Mouse (Mus musculus) cerebellum, adult (tissue): Measurements from ENCODE around the gene Llph.
A peak's percentile ranks its signal among the peaks of the same experiment; 100 is the strongest.
"Not testable (repeated sequence)": the region's sequence is repeated elsewhere in the genome, so short reads cannot be mapped to it uniquely, and the experiment has no call there.

ENCODE experiments used
- ATAC-seq: cut with Nextera tagmentation; 2 replicates; pipeline ENCODE4 v1.9.2; 2017; ENCODE audit warnings: mild to moderate bottlenecking, moderate library complexity, mixed read lengths; ENCODE audit not compliant: insufficient number of reproducible peaks, low FRiP score, low TSS enrichment

The Llph gene

DNA sequence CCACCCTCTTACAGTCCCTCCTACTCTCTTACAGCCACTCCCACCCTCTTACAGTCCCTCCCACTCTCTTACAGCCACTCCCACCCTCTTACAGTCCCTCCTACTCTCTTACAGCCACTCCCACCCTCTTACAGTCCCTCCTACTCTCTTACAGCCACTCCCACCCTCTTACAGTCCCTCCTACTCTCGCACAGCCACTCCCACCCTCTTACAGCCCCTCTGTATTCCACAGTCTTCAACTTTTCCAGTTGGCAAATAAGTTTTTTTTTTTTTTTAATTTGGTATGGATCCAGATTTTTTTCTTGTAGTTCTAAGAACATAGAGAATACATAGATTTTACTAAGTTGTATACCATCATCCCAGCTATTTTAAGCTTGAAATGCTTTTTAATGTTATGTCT lies 9.8 kb upstream of the Llph start:
- not testable (repeated sequence) for ATAC-seq

DNA sequence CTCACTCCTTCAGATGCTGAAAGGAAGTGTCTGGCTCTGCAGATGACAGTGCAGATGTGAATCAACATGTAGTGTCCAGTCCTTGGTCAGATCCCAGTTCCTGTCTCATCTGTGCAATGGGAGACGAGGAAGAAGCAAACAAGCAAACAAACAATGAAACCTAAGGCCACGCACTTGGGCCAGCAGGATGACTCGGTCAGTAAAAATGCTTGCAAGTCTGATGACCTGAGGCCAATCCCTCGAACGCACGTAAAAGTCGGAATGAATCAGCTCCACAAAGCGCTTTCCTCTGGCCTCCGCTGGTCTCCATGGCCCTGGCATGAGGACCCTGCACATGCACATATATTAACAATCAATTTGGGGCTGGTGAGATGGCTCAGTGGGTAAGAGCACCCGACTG lies 7.9 kb upstream of the Llph start:
- no peak for ATAC-seq

DNA sequence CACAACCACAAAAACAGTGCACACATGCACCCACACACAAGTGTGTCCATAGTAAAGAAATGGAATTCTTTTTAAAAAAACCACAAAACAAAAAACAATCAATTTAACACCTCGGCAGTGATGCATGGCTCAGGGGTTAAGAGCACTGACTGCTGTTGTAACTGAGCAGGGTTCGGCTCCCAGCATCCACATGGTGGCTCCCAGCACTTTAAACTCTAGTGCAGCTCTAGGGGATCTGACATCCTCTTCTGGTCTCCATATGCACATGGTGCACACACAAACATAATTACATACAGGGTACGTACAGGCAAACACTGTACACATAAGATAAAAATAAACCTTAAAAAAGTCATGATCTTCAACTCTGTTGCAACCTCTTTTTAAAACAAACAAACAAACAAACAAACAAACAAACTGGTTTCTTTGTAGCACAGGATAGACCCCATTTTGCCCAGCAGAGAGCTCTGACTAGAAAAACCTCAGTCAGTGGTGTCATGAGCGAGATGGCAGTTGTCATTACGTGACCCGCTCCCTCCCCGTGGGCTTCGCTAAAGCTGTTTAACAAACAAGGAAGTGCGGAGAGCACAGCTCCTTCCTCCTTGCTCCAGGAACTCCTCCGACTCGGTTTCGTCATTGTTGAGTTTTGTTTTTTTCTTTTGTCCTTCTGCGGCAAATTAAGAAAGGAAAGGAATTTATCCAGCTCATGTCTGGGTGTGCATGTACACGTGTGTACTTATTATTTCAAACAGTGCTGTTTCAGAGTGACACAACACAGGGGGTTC lies 7.1 kb upstream of the Llph start:
- no peak for ATAC-seq

DNA sequence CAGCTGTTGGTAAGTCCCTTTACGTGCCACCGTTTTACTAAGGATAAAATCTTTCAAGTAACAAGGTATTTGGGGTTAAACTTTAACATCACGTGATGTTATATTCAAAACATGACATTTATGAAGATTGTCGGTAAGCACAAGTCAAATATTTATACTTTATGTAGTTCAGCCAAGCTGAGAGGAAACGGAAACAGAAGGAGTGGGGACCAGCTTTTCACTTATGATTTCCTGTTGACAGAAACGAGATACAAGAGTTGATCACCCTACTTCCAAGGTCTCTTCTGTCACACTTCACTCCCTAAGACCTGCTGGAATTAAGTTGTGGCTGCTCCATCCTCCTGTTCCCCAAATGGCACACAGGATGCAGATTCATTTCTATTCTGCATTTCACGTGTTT lies 6.1 kb upstream of the Llph start:
- no peak for ATAC-seq

DNA sequence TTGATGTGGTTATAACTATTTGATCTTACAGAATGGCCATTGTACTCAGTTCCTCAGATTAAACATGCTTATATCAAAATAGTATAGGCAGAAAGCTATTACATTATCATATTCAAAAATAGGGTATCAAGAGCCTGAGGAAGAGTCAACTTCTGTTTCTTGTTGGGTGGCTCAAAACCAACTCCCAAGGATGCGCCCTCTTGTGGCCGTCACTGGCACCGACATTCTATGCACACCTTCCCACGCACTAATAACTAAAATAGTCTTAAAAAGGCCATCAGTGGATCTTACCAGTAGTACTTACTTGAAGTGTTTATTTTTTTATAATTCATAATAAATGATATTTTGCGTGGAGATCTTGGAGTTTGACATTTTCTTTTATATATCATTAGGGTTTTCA lies 4.8 kb downstream of the Llph start:
- ATAC-seq = no peak

DNA sequence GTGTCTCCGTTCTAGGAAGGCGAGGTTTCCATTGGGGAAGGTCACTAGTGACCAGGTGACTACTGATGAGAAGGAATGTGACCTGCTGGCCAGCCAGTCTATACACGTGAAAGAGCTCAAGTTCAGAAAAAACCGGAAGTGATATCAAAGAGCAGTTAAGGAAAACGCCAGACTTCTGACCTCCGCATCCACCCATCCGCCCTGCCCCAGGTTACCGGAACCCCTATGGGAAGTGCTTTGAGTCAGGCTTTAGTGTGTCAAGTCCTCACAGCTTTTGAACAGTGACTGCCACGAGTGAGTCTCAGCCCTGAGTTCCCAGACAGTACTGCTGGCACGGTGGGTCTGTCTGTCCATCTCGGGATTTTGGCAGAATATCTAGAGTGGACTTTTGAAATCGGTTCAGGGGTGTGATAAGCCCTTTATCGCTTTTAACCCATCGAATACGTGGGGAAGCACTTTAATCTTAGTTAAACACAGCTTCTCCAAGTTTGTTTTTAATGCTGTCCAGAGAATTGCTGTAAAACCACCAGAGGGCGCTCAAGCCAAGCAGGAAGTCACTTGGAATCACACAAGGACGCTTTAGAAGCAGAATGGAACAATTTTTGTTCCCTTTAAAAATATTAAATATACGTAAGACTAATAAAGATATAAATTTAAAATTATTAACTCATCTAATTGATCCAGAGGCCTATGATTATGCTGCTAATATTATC lies 6.9 kb downstream of the Llph start:
- ATAC-seq = no peak; the same call in 1 of the 2 replicates

DNA sequence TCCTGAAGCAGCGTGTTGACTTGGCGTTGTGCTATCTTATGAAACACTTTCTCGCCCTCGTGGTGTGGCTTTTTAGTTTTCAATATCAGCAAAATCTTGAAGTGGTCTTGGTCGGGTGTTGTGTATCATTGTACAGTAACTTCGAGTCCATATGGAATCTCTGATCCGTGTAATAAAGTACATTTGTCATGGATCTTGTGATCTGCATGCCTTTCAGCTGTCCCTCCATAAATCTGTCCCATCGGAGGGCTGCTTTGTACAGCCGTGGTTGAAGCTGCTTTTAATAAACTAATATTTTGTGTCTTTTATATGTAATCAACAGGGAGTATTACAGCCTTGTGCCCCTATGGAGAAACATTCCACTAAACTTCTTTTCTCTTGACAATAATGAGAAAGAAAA lies 10.0 kb downstream of the Llph start:
- ATAC-seq = no peak

DNA sequence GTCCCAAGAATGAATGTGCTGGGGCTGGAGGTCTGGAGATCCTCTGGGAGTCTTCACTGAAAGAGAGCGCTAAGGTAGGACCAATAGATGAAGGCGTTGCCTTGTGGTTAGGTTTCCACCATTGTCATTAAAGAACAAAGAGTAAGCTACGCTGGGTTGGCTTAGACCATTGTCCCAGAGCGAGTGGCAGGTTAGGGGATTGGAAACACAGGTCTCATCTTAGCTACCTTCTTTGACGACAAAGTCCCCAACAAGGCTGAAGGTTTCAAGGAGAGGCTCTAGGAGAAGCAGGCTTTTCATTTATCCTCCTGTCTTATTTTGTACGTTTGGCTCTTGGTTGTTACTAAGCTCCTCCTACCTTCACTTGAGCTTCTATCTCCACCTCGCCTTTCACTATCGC lies 11.4 kb downstream of the Llph start:
- ATAC-seq = no peak

DNA sequence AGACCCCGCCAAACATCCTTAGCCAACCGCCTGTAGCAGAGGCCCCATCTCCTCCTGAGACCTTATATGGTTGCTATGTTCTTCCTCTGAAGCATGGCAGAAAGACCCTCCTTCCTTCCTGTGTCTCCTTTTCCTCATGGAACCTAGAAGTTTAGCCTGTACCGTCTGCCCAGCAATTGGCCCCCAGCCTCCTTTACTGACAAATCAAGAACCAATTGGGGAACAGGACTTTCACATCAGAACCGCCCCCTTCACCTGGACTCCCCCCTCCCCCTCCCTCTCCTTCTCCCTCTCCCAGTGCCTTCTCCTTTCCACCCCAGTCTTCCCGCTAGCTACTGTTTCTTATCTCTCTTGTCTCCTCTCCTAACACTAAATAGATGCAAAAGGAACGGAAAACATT lies 12.6 kb downstream of the Llph start:
- ATAC-seq = no peak

DNA sequence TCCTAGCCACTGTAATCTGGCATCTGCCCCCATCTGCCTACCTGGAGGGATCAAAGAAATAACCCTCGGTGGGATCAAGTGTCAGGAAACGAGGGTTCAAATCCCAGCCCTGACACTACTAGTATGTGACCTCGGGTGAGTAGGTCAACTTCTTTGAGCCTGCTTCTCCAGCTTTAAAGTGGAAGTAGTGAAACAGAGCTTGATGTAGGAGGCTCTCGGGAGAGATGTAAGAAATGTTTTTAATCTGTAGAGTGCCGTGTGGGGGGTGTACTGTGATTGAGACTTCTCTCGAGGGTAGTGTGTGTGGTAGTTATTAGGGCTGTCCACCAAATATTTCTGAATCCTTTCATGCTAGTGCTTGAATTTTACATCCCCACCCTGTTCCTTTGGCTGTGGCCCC lies 15.6 kb downstream of the Llph start:
- no peak for ATAC-seq

DNA sequence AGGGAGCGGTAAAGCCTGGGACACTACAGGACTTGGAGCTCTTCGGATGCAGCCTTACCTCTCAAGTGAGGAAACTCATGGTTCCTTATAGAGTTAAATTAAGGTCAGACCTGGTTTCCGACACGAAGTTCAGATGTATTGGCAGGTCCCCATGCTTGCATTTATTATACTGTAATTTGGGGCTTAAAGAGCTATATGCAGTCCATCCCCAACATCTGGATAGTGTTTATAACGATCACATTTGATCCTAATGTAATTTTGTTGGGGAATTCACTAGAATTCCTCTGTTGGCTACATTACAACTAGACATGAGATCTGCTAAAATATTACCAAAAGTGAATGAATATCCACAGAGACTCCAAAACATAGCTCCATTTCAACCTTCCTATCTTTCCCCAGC lies 18.8 kb downstream of the Llph start:
- no peak for ATAC-seq

DNA sequence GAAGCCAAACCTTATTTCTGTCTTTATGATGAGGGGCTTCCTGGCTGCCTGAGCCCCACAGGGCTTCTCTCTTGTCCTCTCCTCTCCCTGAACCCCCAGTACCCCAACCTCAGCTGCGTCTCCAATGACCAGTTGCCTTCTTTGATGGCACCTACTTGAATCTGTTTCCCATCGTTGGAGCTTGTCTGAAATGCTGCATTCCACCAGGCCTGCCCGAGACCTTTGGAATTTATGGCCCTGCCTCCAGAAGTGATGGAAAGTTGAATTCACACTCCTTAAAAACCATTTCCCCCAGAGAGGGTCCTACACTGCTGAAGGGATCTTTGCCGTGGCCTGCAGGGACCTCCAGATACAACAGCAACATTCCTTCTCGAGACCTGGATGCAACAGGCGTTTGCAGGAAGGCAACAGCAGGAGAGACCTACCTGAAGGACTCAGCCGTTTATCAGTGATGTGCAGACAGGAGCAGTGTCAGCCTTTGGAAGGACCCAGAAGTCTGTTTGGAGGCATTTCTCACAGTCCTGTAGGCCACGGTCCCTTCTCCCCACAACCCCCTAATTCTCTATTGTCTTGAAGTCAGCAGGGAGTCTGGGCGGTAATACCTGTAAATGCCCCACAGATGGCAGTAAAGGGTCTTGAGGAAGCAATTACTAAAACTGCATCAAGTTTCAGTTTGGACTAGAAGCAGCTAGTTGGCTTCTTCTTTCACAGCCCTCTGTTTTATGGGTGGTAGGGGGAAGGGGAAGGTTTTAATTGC lies 20.3 kb downstream of the Llph start:
- ATAC-seq = no peak; the same call in 1 of the 2 replicates

DNA sequence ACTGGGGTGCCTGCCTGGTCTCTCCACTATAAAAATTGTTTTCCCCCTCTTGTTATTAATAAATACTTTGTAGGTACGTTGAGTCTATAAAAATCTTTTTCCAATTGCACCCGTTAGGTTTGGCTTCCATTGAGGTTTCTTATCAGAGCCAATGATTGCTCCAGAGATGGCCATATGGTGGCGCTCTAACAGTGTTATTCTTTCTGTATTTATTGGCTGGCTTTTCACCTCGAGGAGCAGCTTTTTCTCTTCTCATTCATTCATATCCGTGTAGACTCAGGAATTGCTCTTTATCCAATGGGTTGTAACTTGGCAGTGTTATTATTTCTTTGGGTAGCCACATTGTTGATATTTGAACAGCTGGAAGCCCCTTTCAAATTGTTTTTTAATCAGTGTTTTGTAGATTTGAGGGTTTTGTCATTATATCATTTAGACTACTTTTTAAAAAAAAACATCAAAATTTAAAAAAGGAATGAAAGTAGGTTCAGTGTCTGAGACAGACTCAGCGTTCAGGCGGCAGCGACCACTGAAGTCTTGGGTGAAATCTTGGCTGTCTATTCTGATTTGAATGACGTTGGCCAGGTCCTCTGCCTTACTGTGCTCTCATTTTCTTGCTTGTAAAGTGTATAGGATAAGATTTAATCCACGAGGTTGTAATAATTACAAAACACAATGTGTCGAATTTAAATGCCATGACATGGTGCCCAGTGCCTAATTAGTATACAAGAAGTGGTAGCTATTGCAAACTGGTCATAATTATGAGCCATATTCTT lies 24.2 kb downstream of the Llph start:
- ATAC-seq = no peak

DNA sequence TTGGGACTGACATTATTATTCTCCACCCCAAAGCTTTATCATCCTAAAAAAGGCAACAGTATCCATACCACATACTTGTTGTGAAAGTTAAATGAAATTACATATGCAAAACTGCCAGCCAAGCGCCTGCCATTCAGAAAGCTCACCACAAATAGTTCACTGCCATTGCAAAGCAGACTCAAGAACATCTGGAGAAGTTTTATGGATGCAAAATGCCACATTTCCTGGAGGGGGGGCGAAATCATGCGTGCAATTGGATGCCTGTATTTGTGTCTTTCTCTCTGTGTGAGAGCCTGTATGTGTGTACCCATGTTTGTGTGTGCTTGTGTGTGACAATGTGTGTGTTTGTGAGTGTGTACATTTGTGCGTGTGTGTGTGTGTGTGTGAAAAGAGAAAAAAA lies 24.9 kb downstream of the Llph start:
- ATAC-seq = no peak

DNA sequence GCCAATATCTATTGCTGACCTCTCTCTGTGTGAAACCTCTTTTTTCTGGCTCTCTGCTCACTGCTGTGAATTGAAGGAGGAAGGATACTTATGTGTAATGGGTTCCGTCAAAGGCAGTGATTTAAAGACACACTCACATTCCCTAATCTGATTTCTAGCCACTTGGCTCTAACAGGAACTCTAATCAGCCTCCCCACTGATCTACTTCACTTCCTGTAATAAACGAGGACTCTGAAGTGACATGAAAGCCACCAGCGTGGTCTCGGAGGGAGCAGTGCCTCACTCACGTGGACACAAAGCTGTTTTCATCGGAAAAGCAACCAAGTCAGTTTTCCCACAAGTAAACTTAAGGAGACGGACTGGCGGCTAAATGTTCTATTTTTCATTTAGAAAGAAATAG lies 25.9 kb downstream of the Llph start:
- ATAC-seq = no peak

DNA sequence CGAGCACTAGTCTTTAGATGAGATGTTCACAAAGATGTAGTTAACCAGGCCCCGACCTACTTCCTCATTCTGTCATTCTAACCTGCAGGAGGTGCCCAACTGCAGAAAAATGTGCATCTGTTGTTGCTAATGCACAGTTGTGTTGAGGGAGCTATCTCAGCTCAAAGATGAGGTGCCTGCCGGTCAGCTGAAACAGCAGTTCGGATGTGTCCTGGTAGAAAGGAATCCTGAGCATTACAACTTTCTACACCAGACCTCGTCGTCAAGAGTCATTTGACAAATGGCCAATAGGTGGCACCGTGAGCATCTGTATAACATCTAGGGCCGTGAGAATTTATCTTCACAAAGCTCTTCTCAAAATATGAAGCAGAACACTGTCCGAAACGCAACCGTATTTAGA lies 30.4 kb downstream of the Llph start:
- ATAC-seq = peak; percentile 60; the same call in 1 of the 2 replicates

DNA sequence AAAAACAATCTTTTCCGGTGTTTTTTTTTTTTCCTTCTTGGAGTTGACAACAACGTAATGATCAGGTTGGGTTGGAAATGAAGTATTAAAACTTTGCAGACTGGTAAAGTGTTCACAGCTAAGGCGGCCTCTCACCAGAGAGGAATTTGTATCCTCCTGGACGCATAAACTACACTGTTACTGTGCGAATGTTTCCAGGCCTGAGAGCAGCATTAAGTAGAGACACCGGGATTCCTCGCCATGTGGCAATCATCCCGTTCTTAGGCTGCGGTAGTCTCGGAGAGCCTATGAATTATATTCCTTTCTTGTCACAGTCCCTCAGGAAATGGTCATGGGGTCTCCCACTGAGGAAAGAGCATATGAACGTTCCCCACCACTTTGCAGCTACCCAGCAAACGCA lies 40.9 kb downstream of the Llph start:
- ATAC-seq = no peak

DNA sequence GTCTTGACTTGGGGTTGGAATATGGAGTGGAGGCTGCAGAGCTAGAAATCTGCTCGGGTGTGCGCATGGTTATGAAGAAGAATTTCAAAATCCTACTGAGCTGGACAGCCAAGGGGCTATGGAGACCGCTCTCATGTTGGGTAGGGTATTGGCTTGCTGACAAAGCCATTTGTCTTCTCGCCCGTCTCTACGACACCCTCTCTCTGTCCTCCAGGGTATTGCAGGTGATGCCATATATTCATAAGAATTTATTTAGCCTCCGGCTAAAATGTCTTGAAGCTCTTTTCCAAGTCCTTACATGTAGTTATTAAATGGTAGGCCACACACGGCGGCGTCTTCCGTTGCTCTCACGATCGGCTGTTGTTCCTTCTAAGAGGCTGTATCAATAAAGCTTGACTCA lies 43.1 kb downstream of the Llph start:
- ATAC-seq = no peak

DNA sequence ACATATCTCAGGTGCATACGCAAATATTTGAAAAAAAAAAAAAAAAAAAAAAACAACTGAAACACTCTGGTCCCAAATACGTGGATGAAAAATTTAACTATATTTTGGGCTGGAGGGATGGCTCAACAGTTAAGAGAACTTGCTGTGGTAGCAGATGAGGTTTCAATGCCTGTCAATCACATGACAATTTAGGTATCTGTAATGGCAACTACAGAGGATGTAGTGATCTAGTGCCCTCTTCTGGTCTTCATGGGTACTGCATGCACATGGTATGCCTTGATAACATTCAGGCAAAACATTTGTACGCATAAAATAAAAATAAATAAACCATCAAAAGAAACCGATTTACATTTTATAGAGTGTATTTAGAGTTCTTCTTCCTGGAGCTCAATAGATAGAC lies 43.9 kb downstream of the Llph start:
- ATAC-seq = no peak

DNA sequence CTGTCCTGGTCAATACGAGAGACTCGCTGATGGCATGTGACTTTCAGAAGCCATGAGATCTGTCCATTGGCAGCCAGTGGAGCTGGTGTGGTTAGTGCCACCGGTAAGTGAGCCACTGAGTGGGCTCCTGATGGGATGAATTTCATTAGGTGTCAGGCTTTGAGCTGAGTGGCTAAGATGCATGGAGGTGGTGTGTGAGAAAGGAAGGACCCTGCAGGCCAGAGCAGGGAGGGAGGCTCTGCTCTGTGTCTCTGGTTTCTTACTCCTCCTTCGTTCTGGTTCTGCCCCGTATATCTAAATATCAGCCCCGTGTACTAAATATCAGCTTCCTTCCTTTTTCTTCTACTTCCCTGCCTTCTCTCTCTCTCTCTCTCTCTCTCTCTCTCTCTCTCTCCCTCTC lies 44.4 kb downstream of the Llph start:
- 0 out of 2 replicates have a peak, but pooled peaks have one; percentile 10 for ATAC-seq

DNA sequence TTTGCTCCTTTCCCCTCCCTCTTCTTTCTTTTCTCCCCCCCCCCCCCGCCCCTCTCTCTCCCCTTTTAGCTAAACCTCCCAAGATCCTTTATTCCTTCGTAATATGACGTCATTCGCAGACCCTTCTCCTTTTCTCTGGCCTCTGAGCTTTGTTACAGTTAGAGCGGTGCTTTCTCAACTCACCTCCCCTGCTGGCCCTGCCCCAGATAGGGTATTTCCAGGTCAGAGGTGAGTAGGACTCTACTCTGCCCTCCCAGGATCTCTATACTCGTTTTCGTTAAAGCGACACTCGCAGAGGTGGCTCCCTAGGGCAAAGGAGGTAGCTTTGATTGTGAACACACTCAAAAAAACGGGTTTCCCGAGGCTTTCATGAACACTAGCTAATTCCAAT lies 45.0 kb downstream of the Llph start:
- ATAC-seq = no peak
